Mouse (Mus musculus): Measurements from ENCODE around the gene Mex3b. TPM values are rescaled to one million over a fixed set of nuclear protein-coding genes. Genes with fewer than 3 reads are reported as not detected.

Gene Mex3b
- polyA plus RNA-seq, 1 experiment from 2014 or later: 48.2 TPM

- Histone ChIP-seq H3K36me3 (peaks cover 25% of the 10 kb centered on the region), H3K4me2 (replicated peaks) (peak overlapping the region; percentile 87), H3K4me1 (peaks cover 18% of the 10 kb centered on the region), H3K9me3 (replicated peaks) (no peaks in the 10 kb centered on the region), H3K27me3 (no peaks in the 10 kb centered on the region), H3K27ac (peak overlapping the region; percentile 100), H3K9ac (peak overlapping the region; percentile 100), H3K4me3 (peak overlapping the region; percentile 100)
- 1% methylated on average over 56 of the region's 56 CpGs for WGBS
- ATAC-seq (ENCODE audit: low FRiP score): no peak
Measured at GRCm38 (mm10) chr7:82869231-82870147, 2.4 kb downstream of the Mex3b start.

- Histone ChIP-seq H3K9ac (peak overlapping the region; percentile 100), H3K4me3 (peak overlapping the region; percentile 100), H3K27me3 (no peaks in the 10 kb centered on the region), H3K36me3 (peaks cover 25% of the 10 kb centered on the region), H3K4me2 (replicated peaks) (peak overlapping the region; percentile 87), H3K9me3 (replicated peaks) (no peaks in the 10 kb centered on the region), H3K4me1 (peaks cover 11% of the 10 kb centered on the region), H3K27ac (peak overlapping the region; percentile 100)
- ATAC-seq (ENCODE audit: low FRiP score): no peak
- WGBS: 12% methylated on average over 18 of the region's 18 CpGs
Measured at GRCm38 (mm10) chr7:82870148-82870513, 3.0 kb downstream of the Mex3b start.

- no peak for ATAC-seq (ENCODE audit: low FRiP score)
- 74% methylated on average over 5 of the region's 5 CpGs for WGBS
- H3K27me3 ChIP-seq: no peaks in the 10 kb centered on the region
Measured at GRCm38 (mm10) chr7:82876551-82876950, 9.4 kb downstream of the Mex3b start.

GRCm38 (mm10) chr7:82880016-82880415 lies 12.9 kb downstream of the Mex3b start:
- Histone ChIP-seq H3K36me3 (no peaks in the 10 kb centered on the region), H3K4me2 (replicated peaks) (no peak overlapping the region), H3K4me3 (no peak overlapping the region), H3K9me3 (replicated peaks) (no peaks in the 10 kb centered on the region), H3K27me3 (no peaks in the 10 kb centered on the region), H3K27ac (no peak overlapping the region), H3K4me1 (no peaks in the 10 kb centered on the region), H3K9ac (no peak overlapping the region)
- 91% methylated on average over 5 of the region's 5 CpGs for WGBS
- no peak for ATAC-seq (ENCODE audit: low FRiP score)

More at GRCm38 (mm10) chr7:82876551-82876950, 9.4 kb downstream of the Mex3b start:
- Histone ChIP-seq H3K9me3 (replicated peaks) (no peaks in the 10 kb centered on the region), H3K4me1 (peaks cover 10% of the 10 kb centered on the region), H3K4me3 (no peak overlapping the region), H3K9ac (no peak overlapping the region), H3K27ac (no peak overlapping the region), H3K36me3 (peaks cover 7% of the 10 kb centered on the region; the same call in 1 of the 2 replicates), H3K4me2 (replicated peaks) (no peak overlapping the region)

- Histone ChIP-seq H3K36me3 (no peaks in the 10 kb centered on the region), H3K27me3 (no peaks in the 10 kb centered on the region), H3K4me2 (replicated peaks) (no peak overlapping the region), H3K4me3 (no peak overlapping the region), H3K27ac (no peak overlapping the region), H3K9ac (no peak overlapping the region), H3K9me3 (replicated peaks) (no peaks in the 10 kb centered on the region), H3K4me1 (no peaks in the 10 kb centered on the region)
- ATAC-seq (ENCODE audit: low FRiP score): no peak
- WGBS: 86% methylated on average over 5 of the region's 5 CpGs
Measured at GRCm38 (mm10) chr7:82880700-82881099, 13.6 kb downstream of the Mex3b start.

- Histone ChIP-seq H3K4me1 (no peaks in the 10 kb centered on the region; the same call in 1 of the 2 replicates), H3K27me3 (no peaks in the 10 kb centered on the region), H3K4me3 (no peak overlapping the region), H3K9ac (no peak overlapping the region), H3K9me3 (replicated peaks) (no peaks in the 10 kb centered on the region), H3K27ac (no peak overlapping the region), H3K4me2 (replicated peaks) (no peak overlapping the region), H3K36me3 (no peaks in the 10 kb centered on the region)
- ATAC-seq (ENCODE audit: low FRiP score): no peak
- 88% methylated on average over 6 of the region's 6 CpGs for WGBS
Measured at GRCm38 (mm10) chr7:82890317-82890850, 23.3 kb downstream of the Mex3b start.

GRCm38 (mm10) chr7:82890875-82891515 lies 23.9 kb downstream of the Mex3b start:
- H3K4me3 ChIP-seq: no peak overlapping the region
- H3K4me2 ChIP-seq (replicated peaks): no peak overlapping the region
- no peak overlapping the region for H3K27ac ChIP-seq
- no peaks in the 10 kb centered on the region for H3K36me3 ChIP-seq
- H3K27me3 ChIP-seq: no peaks in the 10 kb centered on the region
- H3K9me3 ChIP-seq (replicated peaks): no peaks in the 10 kb centered on the region
- no peak for ATAC-seq (ENCODE audit: low FRiP score)
- no peak overlapping the region for H3K9ac ChIP-seq
- H3K4me1 ChIP-seq: no peaks in the 10 kb centered on the region; the same call in 1 of the 2 replicates
- WGBS: 47% methylated on average over 1 of the region's 1 CpGs

- Histone ChIP-seq H3K27me3 (no peaks in the 10 kb centered on the region), H3K36me3 (no peaks in the 10 kb centered on the region), H3K4me1 (peaks cover 3% of the 10 kb centered on the region; the same call in 1 of the 2 replicates), H3K9me3 (replicated peaks) (no peaks in the 10 kb centered on the region), H3K9ac (no peak overlapping the region), H3K4me2 (replicated peaks) (no peak overlapping the region), H3K4me3 (no peak overlapping the region), H3K27ac (no peak overlapping the region)
- no peak for ATAC-seq (ENCODE audit: low FRiP score)
- 56% methylated on average over 1 of the region's 1 CpGs for WGBS
Measured at GRCm38 (mm10) chr7:82894366-82894765, 27.2 kb downstream of the Mex3b start.

- Histone ChIP-seq H3K9me3 (replicated peaks) (no peaks in the 10 kb centered on the region), H3K9ac (no peak overlapping the region), H3K27me3 (no peaks in the 10 kb centered on the region), H3K27ac (no peak overlapping the region), H3K4me1 (peaks cover 5% of the 10 kb centered on the region; the same call in 1 of the 2 replicates), H3K4me2 (replicated peaks) (no peak overlapping the region), H3K36me3 (no peaks in the 10 kb centered on the region), H3K4me3 (no peak overlapping the region)
- WGBS: 68% methylated on average over 2 of the region's 2 CpGs
- ATAC-seq (ENCODE audit: low FRiP score): no peak
Measured at GRCm38 (mm10) chr7:82895606-82896005, 28.5 kb downstream of the Mex3b start.

- H3K27ac ChIP-seq: no peak overlapping the region
- ATAC-seq (ENCODE audit: low FRiP score): peak; percentile 60; the same call in 1 of the 2 replicates
Measured at GRCm38 (mm10) chr7:82896750-82897149, 29.6 kb downstream of the Mex3b start.

GRCm38 (mm10) chr7:82899459-82900297 lies 32.5 kb downstream of the Mex3b start:
- no peak overlapping the region for H3K27ac ChIP-seq
- no peaks in the 10 kb centered on the region for H3K36me3 ChIP-seq
- H3K27me3 ChIP-seq: no peaks in the 10 kb centered on the region
- H3K9ac ChIP-seq: no peak overlapping the region
- H3K4me3 ChIP-seq: no peak overlapping the region
- 0 out of 2 replicates have a peak, but pooled peaks cover 5% of the 10 kb centered on the region for H3K4me1 ChIP-seq
- no peak overlapping the region for H3K4me2 ChIP-seq (replicated peaks)
- no peaks in the 10 kb centered on the region for H3K9me3 ChIP-seq (replicated peaks)
- WGBS: 67% methylated on average over 8 of the region's 8 CpGs
- ATAC-seq (ENCODE audit: low FRiP score): no peak

More at GRCm38 (mm10) chr7:82896750-82897149, 29.6 kb downstream of the Mex3b start:
- H3K9me3 ChIP-seq (replicated peaks): no peaks in the 10 kb centered on the region
- H3K4me2 ChIP-seq (replicated peaks): no peak overlapping the region
- 36% methylated on average over 3 of the region's 3 CpGs for WGBS
- H3K36me3 ChIP-seq: no peaks in the 10 kb centered on the region
- H3K27me3 ChIP-seq: no peaks in the 10 kb centered on the region
- no peak overlapping the region for H3K4me3 ChIP-seq
- H3K9ac ChIP-seq: 0 out of 2 replicates have a peak overlapping the region, but pooled peaks have one; percentile 18
- H3K4me1 ChIP-seq: peaks cover 5% of the 10 kb centered on the region; the same call in 1 of the 2 replicates
